Mouse (Mus musculus): ENCODE results near the gene Prrc2a. TPM values are rescaled to one million over a fixed set of nuclear protein-coding genes. Genes with fewer than 3 reads are reported as not detected.

Gene Prrc2a
- polyA plus RNA-seq, 1 experiment from 2014 or later = 229 TPM

DNA sequence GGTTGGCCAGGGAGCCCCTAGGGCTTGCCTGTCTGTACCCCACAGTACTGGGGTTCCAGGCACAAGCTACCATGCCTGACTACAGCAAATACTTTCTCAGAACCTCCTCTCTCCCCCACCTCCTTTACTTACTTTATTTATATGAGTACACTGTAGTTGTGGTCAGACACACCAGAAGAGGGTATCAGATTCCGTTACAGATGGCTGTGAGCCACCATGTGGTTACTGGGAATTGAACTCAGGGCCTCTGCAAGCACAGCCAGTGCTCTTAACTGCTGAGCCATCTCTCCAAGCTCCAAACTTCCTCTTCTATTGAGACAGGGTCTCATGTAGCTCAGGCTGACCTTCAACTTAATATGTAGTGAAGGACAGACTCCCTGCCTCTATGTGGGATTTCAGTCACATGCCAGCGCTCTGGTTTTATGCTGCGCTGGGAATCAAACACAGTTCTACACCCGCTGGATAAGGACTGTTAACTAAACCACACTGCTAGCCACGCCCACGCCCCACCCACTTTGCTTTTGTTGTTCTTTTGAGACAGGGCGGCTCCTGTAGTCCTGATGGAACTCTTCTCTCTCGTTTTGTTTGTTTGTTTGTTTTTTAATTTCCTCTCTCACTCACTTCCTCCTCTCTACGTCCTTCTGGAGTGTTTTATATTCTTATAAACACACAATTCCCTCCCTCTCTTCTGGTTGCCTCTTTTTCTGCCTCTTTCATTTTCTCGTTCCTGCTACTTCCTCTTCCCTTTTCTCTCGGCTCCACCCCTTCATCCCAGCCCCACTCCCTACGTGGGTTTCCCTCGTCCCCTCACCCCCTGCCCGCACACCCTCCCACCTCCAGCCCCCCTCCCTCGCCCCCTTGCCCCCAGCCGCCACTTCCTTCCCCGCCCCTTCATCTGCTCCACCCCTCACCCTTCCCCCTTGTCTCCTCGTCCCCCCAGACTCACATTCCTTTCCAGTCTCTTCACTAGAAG, 21.2 kb upstream of the Prrc2a start:
- peak overlapping the region; percentile 53 for H3K4me3 ChIP-seq
- H3K27ac ChIP-seq = peak overlapping the region; percentile 85
- peak; percentile 71 for DNase-seq (ENCODE audit: low spot score)
- H3K27me3 ChIP-seq (ENCODE audit: low read depth, poor library complexity, severe bottlenecking) = no peaks in the 10 kb centered on the region
- no peaks in the 10 kb centered on the region for H3K36me3 ChIP-seq
- H3K4me1 ChIP-seq = peaks cover 14% of the 10 kb centered on the region
- H3K9me3 ChIP-seq (replicated peaks) = no peaks in the 10 kb centered on the region
- 2% methylated on average over 18 of the region's 18 CpGs for WGBS

DNA sequence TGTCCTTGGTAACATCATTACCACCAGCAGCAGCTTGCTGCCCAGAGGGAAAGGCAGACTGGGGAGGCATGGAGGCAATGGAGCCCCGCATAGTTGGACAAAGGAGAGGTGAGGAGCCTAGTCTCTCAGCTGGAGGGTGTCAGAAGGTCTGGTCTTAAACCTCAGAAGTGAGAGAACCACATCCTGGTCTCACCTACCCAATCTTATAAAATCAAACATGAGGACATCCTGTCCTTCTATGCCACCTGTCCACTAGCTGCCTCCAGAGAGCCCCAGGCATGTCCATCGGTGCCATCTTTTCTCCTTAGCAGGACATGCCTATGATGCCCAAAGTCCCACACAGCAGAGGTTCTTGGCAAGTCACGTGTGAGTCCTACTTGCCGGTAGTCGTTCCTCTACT, 15.4 kb upstream of the Prrc2a start:
- H3K27ac ChIP-seq = no peak overlapping the region
- H3K4me1 ChIP-seq = no peaks in the 10 kb centered on the region
- 93% methylated on average over 5 of the region's 5 CpGs for WGBS
- no peak overlapping the region for H3K4me3 ChIP-seq
- H3K36me3 ChIP-seq = no peaks in the 10 kb centered on the region
- no peaks in the 10 kb centered on the region for H3K27me3 ChIP-seq (ENCODE audit: low read depth, poor library complexity, severe bottlenecking)
- no peak for DNase-seq (ENCODE audit: low spot score)
- no peaks in the 10 kb centered on the region for H3K9me3 ChIP-seq (replicated peaks)

DNA sequence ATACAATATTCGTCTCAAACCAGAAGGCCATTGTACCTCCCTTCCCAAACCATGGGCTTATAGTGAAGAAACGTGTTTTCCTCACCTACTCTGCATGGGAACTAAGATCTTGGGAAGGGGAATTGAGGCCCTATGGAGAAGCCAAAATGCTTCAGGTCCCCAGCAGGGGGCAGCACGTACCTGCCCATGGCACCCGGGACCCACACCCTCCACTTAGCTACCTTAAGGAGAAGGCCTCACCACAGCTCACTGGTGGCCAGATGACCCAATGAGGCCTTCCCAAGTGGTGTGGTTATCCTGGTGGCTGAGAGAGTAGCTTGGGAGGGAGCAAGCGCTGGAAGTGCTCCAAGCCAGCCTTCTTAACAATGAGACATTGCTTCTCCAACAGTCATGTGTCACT, 13.8 kb upstream of the Prrc2a start:
- 16% methylated on average over 5 of the region's 5 CpGs for WGBS
- Histone ChIP-seq H3K4me3 (no peak overlapping the region), H3K4me1 (peaks cover 10% of the 10 kb centered on the region), H3K36me3 (no peaks in the 10 kb centered on the region), H3K27me3 (ENCODE audit: low read depth, poor library complexity, severe bottlenecking) (no peaks in the 10 kb centered on the region), H3K9me3 (replicated peaks) (no peaks in the 10 kb centered on the region), H3K27ac (no peak overlapping the region)
- peak; percentile 86 for DNase-seq (ENCODE audit: low spot score)

DNA sequence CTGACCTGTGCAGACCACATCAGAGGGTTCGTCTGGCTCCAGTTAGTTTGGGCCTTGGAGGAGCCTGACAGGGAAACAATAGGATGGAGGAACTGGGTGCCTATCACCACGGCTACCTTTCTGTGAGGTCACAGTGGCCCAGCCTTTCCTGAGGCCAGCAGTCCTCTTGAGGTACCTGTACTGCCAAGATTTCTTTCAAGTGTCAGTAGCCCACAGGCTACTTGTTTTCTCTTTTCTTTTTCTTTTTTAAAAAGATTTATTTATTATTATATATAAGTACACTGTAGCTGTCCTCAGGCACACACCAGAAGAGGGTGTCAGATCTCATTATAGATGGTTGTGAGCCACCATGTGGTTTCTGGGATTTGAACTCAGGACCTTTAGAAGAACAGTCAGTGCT, 11.3 kb upstream of the Prrc2a start, which contains the start of gene Aif1:
TSS of gene Aif1 (minus strand) at position 101 of the 400 bp plus-strand sequence.
- H3K27ac ChIP-seq = no peak within 1 kb of the TSS
- no peaks in the 10 kb centered on the region for H3K27me3 ChIP-seq (ENCODE audit: low read depth, poor library complexity, severe bottlenecking)
- no peak within 1 kb of the TSS for H3K4me3 ChIP-seq
- no peaks in the 10 kb centered on the region for H3K36me3 ChIP-seq
- H3K4me1 ChIP-seq = peaks cover 11% of the 10 kb centered on the region
- DNase-seq (ENCODE audit: low spot score) = no peak
- WGBS = 75% methylated on average over 2 of the region's 2 CpGs
- no peaks in the 10 kb centered on the region for H3K9me3 ChIP-seq (replicated peaks)

DNA sequence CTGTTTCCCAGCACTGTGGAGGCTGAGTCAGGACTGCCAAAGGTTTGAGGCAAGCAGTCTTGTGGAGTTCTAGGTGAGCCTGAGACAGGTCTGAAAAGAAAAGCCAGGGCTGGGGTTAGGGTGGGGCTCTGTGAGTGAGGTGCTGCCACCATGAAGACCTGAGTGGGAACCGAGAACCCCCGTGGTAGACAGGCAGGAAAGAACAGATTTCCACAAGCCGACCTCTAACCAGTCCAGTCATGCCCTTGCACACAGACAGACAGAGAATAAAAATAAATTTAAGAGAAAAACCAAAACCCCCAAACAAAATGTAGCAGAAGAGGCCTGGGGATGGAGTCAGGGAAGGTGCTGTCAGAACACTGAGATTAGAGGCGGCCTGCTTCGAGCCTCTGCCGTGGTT, 10.7 kb upstream of the Prrc2a start:
- no peak overlapping the region for H3K27ac ChIP-seq
- no peaks in the 10 kb centered on the region for H3K9me3 ChIP-seq (replicated peaks)
- WGBS = 84% methylated on average over 6 of the region's 6 CpGs
- peaks cover 11% of the 10 kb centered on the region for H3K4me1 ChIP-seq
- no peaks in the 10 kb centered on the region for H3K27me3 ChIP-seq (ENCODE audit: low read depth, poor library complexity, severe bottlenecking)
- H3K36me3 ChIP-seq = no peaks in the 10 kb centered on the region
- no peak overlapping the region for H3K4me3 ChIP-seq
- DNase-seq (ENCODE audit: low spot score) = no peak

DNA sequence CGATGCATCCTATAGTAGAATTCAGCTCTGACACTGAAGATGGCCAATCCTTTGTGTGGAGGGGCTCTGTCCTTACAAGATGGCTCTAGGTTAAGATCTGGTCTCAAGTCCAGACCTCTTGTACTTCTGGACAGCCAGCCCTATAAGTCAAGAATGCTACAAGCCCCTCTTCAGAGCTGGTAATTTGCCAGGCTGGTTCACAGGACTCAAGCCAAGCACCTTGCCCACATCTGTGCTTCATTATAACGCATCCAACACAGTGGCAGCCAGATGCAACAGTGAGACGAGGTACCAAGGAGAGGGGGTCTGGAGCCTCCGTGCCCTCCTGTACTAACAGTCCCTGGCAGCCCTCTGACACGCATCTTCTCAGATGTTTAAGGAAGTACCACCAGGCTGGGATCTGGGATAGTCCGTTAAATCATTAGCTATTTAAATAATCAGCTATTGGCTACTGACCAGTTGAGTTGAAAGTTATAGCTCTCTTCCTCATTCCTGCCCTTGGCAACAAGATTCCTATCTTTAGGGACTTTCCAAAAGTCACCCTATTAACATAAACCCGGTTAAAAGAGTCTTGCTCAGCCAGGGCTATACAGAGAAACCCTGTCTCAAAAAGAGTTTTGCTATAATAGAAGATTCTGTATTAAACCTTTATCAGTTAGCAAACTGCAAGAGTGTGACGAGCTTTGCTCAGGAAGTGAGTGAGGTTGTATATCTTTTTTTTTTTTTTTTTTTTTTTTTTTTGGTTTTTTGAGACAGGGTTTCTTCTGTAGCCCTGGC, 9.7 kb upstream of the Prrc2a start:
- Histone ChIP-seq H3K36me3 (no peaks in the 10 kb centered on the region), H3K9me3 (replicated peaks) (no peaks in the 10 kb centered on the region), H3K27me3 (ENCODE audit: low read depth, poor library complexity, severe bottlenecking) (no peaks in the 10 kb centered on the region), H3K27ac (no peak overlapping the region), H3K4me1 (peaks cover 11% of the 10 kb centered on the region), H3K4me3 (no peak overlapping the region)
- no peak for DNase-seq (ENCODE audit: low spot score)
- WGBS = 61% methylated on average over 8 of the region's 8 CpGs

DNA sequence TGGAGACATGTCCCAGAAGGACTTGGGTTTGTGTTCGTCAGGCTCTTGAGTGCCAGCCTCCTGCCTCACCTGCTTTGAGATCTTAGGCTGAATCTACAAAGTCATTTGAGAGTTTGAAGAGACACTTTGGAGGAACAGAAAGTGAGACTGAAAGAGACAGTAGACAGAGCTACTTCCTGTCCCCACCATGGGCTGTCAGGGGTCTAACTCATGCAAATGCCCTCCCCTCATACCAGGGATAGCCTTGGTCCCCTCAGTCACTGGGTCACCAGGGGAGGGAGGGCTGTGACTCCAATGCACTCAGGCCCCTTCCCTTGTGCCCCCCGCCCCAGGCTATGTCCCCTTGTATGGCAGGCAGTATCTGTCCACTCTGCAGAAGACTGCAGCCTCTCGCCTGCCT, 8.6 kb upstream of the Prrc2a start:
- no peaks in the 10 kb centered on the region for H3K9me3 ChIP-seq (replicated peaks)
- no peaks in the 10 kb centered on the region for H3K27me3 ChIP-seq (ENCODE audit: low read depth, poor library complexity, severe bottlenecking)
- H3K4me3 ChIP-seq = no peak overlapping the region
- no peak overlapping the region for H3K27ac ChIP-seq
- H3K36me3 ChIP-seq = no peaks in the 10 kb centered on the region
- DNase-seq (ENCODE audit: low spot score) = no peak
- 74% methylated on average over 3 of the region's 3 CpGs for WGBS
- peaks cover 11% of the 10 kb centered on the region for H3K4me1 ChIP-seq

DNA sequence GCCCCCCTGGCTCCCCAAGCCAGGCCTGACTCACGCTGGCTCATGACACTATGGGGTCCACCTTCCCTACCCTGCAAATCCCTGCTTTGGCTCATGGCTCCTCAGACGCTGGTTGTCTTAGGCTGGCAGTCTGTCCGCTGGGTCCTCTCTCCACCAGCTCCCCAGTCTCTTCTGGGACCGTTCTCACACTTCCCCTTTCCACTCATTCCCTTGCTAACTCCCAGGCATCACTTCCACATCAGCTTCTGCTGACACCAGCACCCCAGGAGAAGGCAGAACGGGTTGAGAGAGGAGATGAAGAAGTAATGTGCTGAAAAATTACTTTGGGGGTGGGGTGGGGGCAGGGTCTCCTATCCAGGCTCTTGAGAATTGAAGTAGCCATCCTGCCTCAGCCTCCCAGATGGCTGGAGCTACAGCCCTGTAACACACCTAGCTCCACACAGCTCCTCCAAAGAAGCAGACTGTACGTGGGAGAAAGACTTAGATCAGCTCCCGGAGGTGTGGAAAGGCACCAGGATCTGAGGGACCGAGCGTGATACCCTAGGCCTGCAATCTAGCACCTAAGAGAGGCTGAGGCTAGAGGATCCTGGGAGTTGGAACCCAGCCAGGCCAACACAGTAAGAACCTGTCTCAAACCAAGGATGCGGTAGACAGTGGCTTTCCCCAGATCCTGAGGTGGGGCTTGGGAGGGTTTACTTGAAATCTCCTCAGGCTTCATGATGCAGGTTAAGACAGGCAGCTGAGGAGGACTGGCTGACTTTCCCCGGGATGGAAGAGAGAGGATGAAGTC, 7.9 kb upstream of the Prrc2a start:
- Histone ChIP-seq H3K4me3 (no peak overlapping the region), H3K9me3 (replicated peaks) (no peaks in the 10 kb centered on the region), H3K36me3 (no peaks in the 10 kb centered on the region), H3K27me3 (ENCODE audit: low read depth, poor library complexity, severe bottlenecking) (no peaks in the 10 kb centered on the region), H3K27ac (no peak overlapping the region), H3K4me1 (peaks cover 11% of the 10 kb centered on the region)
- WGBS = 69% methylated on average over 11 of the region's 11 CpGs
- no peak for DNase-seq (ENCODE audit: low spot score)

DNA sequence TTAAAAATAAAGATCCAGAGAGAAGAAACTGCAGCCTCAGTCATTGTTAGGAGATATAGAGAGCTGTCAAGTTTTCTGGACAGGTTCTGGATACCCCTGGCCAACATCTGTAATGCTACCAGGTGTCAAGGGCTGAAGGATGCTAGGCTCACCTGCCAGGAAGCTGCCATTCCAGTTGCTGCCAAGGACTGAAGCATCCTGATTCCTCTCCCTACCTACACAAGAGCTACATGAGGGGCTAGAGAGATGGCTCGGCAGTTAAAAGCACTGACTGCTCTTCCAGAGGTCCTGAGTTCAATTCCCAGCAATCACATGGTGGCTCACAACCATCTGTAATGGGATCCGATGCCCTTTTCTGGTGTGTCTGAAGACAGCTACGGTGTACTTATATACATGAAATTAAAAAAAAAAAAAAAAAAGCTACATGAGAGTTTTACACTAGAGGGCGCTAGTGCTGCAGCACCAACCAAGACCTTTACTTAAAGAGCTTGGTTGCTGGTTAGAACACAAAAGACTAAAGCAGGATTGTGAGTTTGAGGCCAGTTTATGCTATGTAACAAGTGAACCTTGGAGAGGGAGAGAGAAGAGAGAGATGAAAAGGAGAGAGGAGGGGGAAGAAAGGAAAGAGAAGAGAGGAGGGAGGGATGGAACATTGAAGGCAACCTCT, 4.0 kb upstream of the Prrc2a start:
- Histone ChIP-seq H3K4me1 (peaks cover 12% of the 10 kb centered on the region), H3K27ac (peak overlapping the region; percentile 36; the same call in 1 of the 2 replicates), H3K36me3 (no peaks in the 10 kb centered on the region), H3K9me3 (replicated peaks) (no peaks in the 10 kb centered on the region), H3K4me3 (no peak overlapping the region), H3K27me3 (ENCODE audit: low read depth, poor library complexity, severe bottlenecking) (no peaks in the 10 kb centered on the region)
- WGBS = 29% methylated on average over 4 of the region's 4 CpGs
- no peak for DNase-seq (ENCODE audit: low spot score)

DNA sequence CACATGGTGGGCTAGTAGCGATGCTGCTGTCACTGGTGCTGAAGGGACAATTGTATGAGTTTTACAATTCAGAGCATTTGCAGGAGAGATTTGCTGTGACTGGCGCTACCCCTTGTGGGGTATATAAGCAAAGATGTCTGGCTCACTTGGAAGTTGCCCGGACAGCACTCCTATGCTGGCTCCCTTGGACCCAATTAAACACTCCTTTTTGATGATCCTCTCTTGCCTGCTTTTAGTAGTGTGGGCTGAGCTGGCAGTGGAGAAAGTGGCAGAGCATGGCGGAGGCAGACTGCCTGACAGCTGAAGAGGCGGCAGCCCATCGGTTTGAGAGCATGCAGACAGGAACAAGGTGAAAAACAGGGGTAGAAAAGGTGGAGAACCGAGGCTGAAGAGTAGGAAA, 3.1 kb upstream of the Prrc2a start:
- no peak for DNase-seq (ENCODE audit: low spot score)
- no peaks in the 10 kb centered on the region for H3K9me3 ChIP-seq (replicated peaks)
- H3K27me3 ChIP-seq (ENCODE audit: low read depth, poor library complexity, severe bottlenecking) = no peaks in the 10 kb centered on the region
- WGBS = 90% methylated on average over 7 of the region's 7 CpGs
- no peak overlapping the region for H3K4me3 ChIP-seq
- no peak overlapping the region for H3K27ac ChIP-seq
- H3K4me1 ChIP-seq = peaks cover 18% of the 10 kb centered on the region
- peaks cover 2% of the 10 kb centered on the region for H3K36me3 ChIP-seq

DNA sequence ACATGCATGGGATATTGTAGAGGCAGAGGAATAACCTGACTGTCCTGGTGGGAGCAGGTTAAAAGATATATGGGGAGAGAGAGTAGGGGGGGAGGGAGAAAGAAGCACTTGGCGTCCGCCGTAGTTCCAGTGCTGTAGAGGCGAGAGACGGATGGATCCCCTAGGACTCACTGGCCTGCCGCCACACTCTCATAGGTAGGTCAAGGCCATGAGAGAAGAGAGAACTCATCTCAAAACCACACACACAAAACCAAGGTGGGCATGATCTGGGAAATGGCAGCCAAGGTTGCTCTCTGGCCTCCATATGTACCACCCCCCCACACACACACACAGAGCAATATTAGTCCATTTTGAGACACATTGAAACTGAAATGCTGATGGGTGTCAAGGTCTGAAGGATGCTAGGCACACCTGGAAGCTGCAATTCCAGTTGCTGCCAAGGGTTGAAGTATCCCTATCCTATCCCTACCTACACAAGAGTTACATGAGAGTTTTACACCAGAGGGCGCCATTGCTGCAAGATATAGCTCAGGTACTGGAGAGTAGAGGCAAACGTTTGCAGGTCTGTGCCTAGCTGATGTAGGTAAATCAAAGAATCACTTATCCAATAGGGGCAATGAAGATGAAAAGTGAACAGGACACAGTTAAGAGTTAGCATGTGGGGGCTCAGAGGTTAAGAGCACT, 1.8 kb upstream of the Prrc2a start:
- Histone ChIP-seq H3K4me3 (peak overlapping the region; percentile 98), H3K27me3 (ENCODE audit: low read depth, poor library complexity, severe bottlenecking) (no peaks in the 10 kb centered on the region), H3K27ac (peak overlapping the region; percentile 99), H3K36me3 (peaks cover 15% of the 10 kb centered on the region), H3K9me3 (replicated peaks) (no peaks in the 10 kb centered on the region), H3K4me1 (peaks cover 31% of the 10 kb centered on the region)
- no peak for DNase-seq (ENCODE audit: low spot score)
- WGBS = 76% methylated on average over 8 of the region's 8 CpGs
